Mouse (Mus musculus) heart, postnatal 4 days (tissue): ENCODE data around the gene Efna5. TPM values are rescaled to one million over a fixed set of nuclear protein-coding genes. Genes with fewer than 3 reads are reported as not detected.

Source experiments
- DNase-seq: peaks from one replicate; pipeline ENCODE4 v3.0.0; 2021
- total RNA-seq, 2 experiments: library from RNA; stranded (reverse); gene quantifications; 2 replicates each; pipeline ENCODE4 v1.2.3; 2021

Gene Efna5
- total RNA-seq = 10 to 100 TPM; 39.7 to 46.1 TPM

GRCm38 (mm10) chr17:62881176-62881790, at the start of gene Efna5:
TSS of gene Efna5 (minus strand) at chr17:62881317.
- peak; percentile 54 for DNase-seq

GRCm38 (mm10) chr17:62915304-62915703, 34.2 kb upstream of the Efna5 start:
- DNase-seq = no peak

GRCm38 (mm10) chr17:62905692-62906445, 24.8 kb upstream of the Efna5 start:
- no peak for DNase-seq

- DNase-seq = no peak
Measured at GRCm38 (mm10) chr17:62899066-62899465, 17.9 kb upstream of the Efna5 start.

- DNase-seq = no peak
Measured at GRCm38 (mm10) chr17:62889991-62890390, 8.9 kb upstream of the Efna5 start.

- DNase-seq = peak; percentile 91
Measured at GRCm38 (mm10) chr17:62884129-62884506, 3.0 kb upstream of the Efna5 start.

GRCm38 (mm10) chr17:62883476-62884128, 2.5 kb upstream of the Efna5 start:
- DNase-seq = peak; percentile 56

GRCm38 (mm10) chr17:62882726-62883475, 1.8 kb upstream of the Efna5 start:
- DNase-seq = peak; percentile 84

GRCm38 (mm10) chr17:62881791-62882725, 941 bp upstream of the Efna5 start:
- peak; percentile 64 for DNase-seq

- DNase-seq = peak; percentile 69
Measured at GRCm38 (mm10) chr17:62880311-62881175, 574 bp downstream of the Efna5 start.

GRCm38 (mm10) chr17:62879526-62880310, 1.4 kb downstream of the Efna5 start:
- peak; percentile 72 for DNase-seq

- DNase-seq = peak; percentile 10
Measured at GRCm38 (mm10) chr17:62875727-62876126, 5.4 kb downstream of the Efna5 start.

GRCm38 (mm10) chr17:62871928-62872327, 9.2 kb downstream of the Efna5 start:
- DNase-seq = no peak

GRCm38 (mm10) chr17:62871191-62871590, 9.9 kb downstream of the Efna5 start:
- DNase-seq = no peak

GRCm38 (mm10) chr17:62870446-62870845, 10.7 kb downstream of the Efna5 start:
- no peak for DNase-seq

GRCm38 (mm10) chr17:62864966-62865365, 16.2 kb downstream of the Efna5 start:
- no peak for DNase-seq

GRCm38 (mm10) chr17:62863004-62863403, 18.1 kb downstream of the Efna5 start:
- no peak for DNase-seq

GRCm38 (mm10) chr17:62862298-62862999, 18.7 kb downstream of the Efna5 start:
- peak; percentile 31 for DNase-seq

GRCm38 (mm10) chr17:62857275-62857674, 23.8 kb downstream of the Efna5 start:
- DNase-seq = no peak
